Mouse (Mus musculus): ENCODE measurements at regions not wholly inside any gene's neighbourhood (a gene's known extent, or its start where the extent isn't known, plus 50 kb on each side); places are given as distances from the start of the nearest gene placed in this dataset.
"Not testable (repeated sequence)": the region's sequence is repeated elsewhere in the genome, so short reads cannot be mapped to it uniquely, and the experiment has no call there.

- H3K4me3 ChIP-seq (ENCODE audit: low read depth, low read length) = no peak overlapping the region
- H3K4me2 ChIP-seq (replicated peaks; ENCODE audit: low read depth) = no peak overlapping the region
- no peaks in the 10 kb centered on the region for H3K36me3 ChIP-seq (ENCODE audit: control insufficient read depth, insufficient read depth, low read length)
- ATAC-seq (ENCODE audit: low FRiP score, low TSS enrichment) = no peak
- no peak overlapping the region for H3K9ac ChIP-seq (ENCODE audit: low read length)
- no peak for DNase-seq (ENCODE audit: low spot score)
- no peaks in the 10 kb centered on the region for H3K9me3 ChIP-seq (ENCODE audit: control insufficient read depth, low read length)
- TF ChIP-seq CTCF (IDR thresholded peaks at IDR 0.05; ENCODE audit: low read depth) (no peak), EP300 (optimal IDR thresholded peaks at IDR 0.05) (no peak)
- H3K4me1 ChIP-seq (replicated peaks; ENCODE audit: control insufficient read depth, insufficient read depth) = no peaks in the 10 kb centered on the region
- WGBS = 63% methylated on average over 4 of the region's 4 CpGs
- H3K27ac ChIP-seq (replicated peaks) = no peak overlapping the region
- no peaks in the 10 kb centered on the region for H3K27me3 ChIP-seq (ENCODE audit: control insufficient read depth, insufficient read depth, low read length)
Observed at GRCm38 (mm10) chr15:60303501-60303900, 287.1 kb upstream of the 4933412E24Rik start.

- WGBS = 60% methylated on average over 4 of the region's 4 CpGs
- Histone ChIP-seq H3K36me3 (ENCODE audit: control insufficient read depth, insufficient read depth, low read length) (no peaks in the 10 kb centered on the region), H3K27me3 (ENCODE audit: control insufficient read depth, insufficient read depth, low read length) (no peaks in the 10 kb centered on the region), H3K4me1 (replicated peaks; ENCODE audit: control insufficient read depth, insufficient read depth) (no peaks in the 10 kb centered on the region), H3K9ac (ENCODE audit: low read length) (no peak overlapping the region), H3K9me3 (ENCODE audit: control insufficient read depth, low read length) (no peaks in the 10 kb centered on the region), H3K4me3 (ENCODE audit: low read depth, low read length) (no peak overlapping the region), H3K27ac (replicated peaks) (no peak overlapping the region), H3K4me2 (replicated peaks; ENCODE audit: low read depth) (no peak overlapping the region)
- TF ChIP-seq CTCF (IDR thresholded peaks at IDR 0.05; ENCODE audit: low read depth) (no peak), EP300 (optimal IDR thresholded peaks at IDR 0.05) (no peak)
- DNase-seq (ENCODE audit: low spot score) (no peak), ATAC-seq (ENCODE audit: low FRiP score, low TSS enrichment) (no peak)
Observed at GRCm38 (mm10) chr15:60301939-60302338, 285.5 kb upstream of the 4933412E24Rik start.

GRCm38 (mm10) chr15:60285321-60285720, 268.9 kb upstream of the 4933412E24Rik start:
- DNase-seq (ENCODE audit: low spot score) = no peak
- Histone ChIP-seq H3K9me3 (ENCODE audit: control insufficient read depth, low read length) (no peaks in the 10 kb centered on the region), H3K9ac (ENCODE audit: low read length) (no peak overlapping the region), H3K27ac (replicated peaks) (no peak overlapping the region), H3K4me2 (replicated peaks; ENCODE audit: low read depth) (no peak overlapping the region), H3K4me1 (replicated peaks; ENCODE audit: control insufficient read depth, insufficient read depth) (no peaks in the 10 kb centered on the region), H3K4me3 (ENCODE audit: low read depth, low read length) (no peak overlapping the region), H3K36me3 (ENCODE audit: control insufficient read depth, insufficient read depth, low read length) (no peaks in the 10 kb centered on the region), H3K27me3 (ENCODE audit: control insufficient read depth, insufficient read depth, low read length) (no peaks in the 10 kb centered on the region)
- ATAC-seq (ENCODE audit: low FRiP score, low TSS enrichment) = no peak
- 81% methylated on average over 4 of the region's 4 CpGs for WGBS
- TF ChIP-seq EP300 (optimal IDR thresholded peaks at IDR 0.05) (no peak), CTCF (IDR thresholded peaks at IDR 0.05; ENCODE audit: low read depth) (no peak)

GRCm38 (mm10) chr15:60280378-60280777, 264.0 kb upstream of the 4933412E24Rik start:
- no peaks in the 10 kb centered on the region for H3K27me3 ChIP-seq (ENCODE audit: control insufficient read depth, insufficient read depth, low read length)
- H3K9ac ChIP-seq (ENCODE audit: low read length) = no peak overlapping the region
- ATAC-seq (ENCODE audit: low FRiP score, low TSS enrichment) = no peak
- no peak overlapping the region for H3K27ac ChIP-seq (replicated peaks)
- H3K4me3 ChIP-seq (ENCODE audit: low read depth, low read length) = no peak overlapping the region
- no peaks in the 10 kb centered on the region for H3K4me1 ChIP-seq (replicated peaks; ENCODE audit: control insufficient read depth, insufficient read depth)
- no peak for TF ChIP-seq EP300 (optimal IDR thresholded peaks at IDR 0.05)
- no peak overlapping the region for H3K4me2 ChIP-seq (replicated peaks; ENCODE audit: low read depth)
- H3K36me3 ChIP-seq (ENCODE audit: control insufficient read depth, insufficient read depth, low read length) = no peaks in the 10 kb centered on the region
- WGBS = 84% methylated on average over 2 of the region's 2 CpGs
- H3K9me3 ChIP-seq (ENCODE audit: control insufficient read depth, low read length) = no peaks in the 10 kb centered on the region
- DNase-seq (ENCODE audit: low spot score) = no peak

- H3K36me3 ChIP-seq (ENCODE audit: control insufficient read depth, insufficient read depth, low read length); H3K4me2 ChIP-seq (replicated peaks; ENCODE audit: low read depth); ATAC-seq (ENCODE audit: low FRiP score, low TSS enrichment); DNase-seq (ENCODE audit: low spot score); H3K27ac ChIP-seq (replicated peaks); H3K9ac ChIP-seq (ENCODE audit: low read length); H3K4me3 ChIP-seq (ENCODE audit: low read depth, low read length); H3K4me1 ChIP-seq (replicated peaks; ENCODE audit: control insufficient read depth, insufficient read depth); H3K9me3 ChIP-seq (ENCODE audit: control insufficient read depth, low read length); H3K27me3 ChIP-seq (ENCODE audit: control insufficient read depth, insufficient read depth, low read length): not testable (repeated sequence)
- TF ChIP-seq CTCF (IDR thresholded peaks at IDR 0.05; ENCODE audit: low read depth) = peak; percentile 52
Observed at GRCm38 (mm10) chr15:60253661-60254060, 237.2 kb upstream of the 4933412E24Rik start.

GRCm38 (mm10) chr15:60226335-60226938, 210.0 kb upstream of the 4933412E24Rik start:
- no peak for ATAC-seq (ENCODE audit: low FRiP score, low TSS enrichment)
- no peak for TF ChIP-seq CTCF (IDR thresholded peaks at IDR 0.05; ENCODE audit: low read depth)
- no peak for TF ChIP-seq EP300 (optimal IDR thresholded peaks at IDR 0.05)
- Histone ChIP-seq H3K9me3 (ENCODE audit: control insufficient read depth, low read length) (no peaks in the 10 kb centered on the region), H3K4me1 (replicated peaks; ENCODE audit: control insufficient read depth, insufficient read depth) (no peaks in the 10 kb centered on the region), H3K36me3 (ENCODE audit: control insufficient read depth, insufficient read depth, low read length) (no peaks in the 10 kb centered on the region), H3K27me3 (ENCODE audit: control insufficient read depth, insufficient read depth, low read length) (no peaks in the 10 kb centered on the region), H3K4me2 (replicated peaks; ENCODE audit: low read depth) (no peak overlapping the region), H3K9ac (ENCODE audit: low read length) (no peak overlapping the region), H3K4me3 (ENCODE audit: low read depth, low read length) (no peak overlapping the region), H3K27ac (replicated peaks) (no peak overlapping the region)
- DNase-seq (ENCODE audit: low spot score) = no peak
- WGBS = 25% methylated on average over 4 of the region's 4 CpGs
